Mouse (Mus musculus): ENCODE results near the gene Hao2. TPM values are rescaled to one million over a fixed set of nuclear protein-coding genes. Genes with fewer than 3 reads are reported as not detected.

The Hao2 gene
- polyA plus RNA-seq, 1 experiment from 2014 or later, result not detected

DNA sequence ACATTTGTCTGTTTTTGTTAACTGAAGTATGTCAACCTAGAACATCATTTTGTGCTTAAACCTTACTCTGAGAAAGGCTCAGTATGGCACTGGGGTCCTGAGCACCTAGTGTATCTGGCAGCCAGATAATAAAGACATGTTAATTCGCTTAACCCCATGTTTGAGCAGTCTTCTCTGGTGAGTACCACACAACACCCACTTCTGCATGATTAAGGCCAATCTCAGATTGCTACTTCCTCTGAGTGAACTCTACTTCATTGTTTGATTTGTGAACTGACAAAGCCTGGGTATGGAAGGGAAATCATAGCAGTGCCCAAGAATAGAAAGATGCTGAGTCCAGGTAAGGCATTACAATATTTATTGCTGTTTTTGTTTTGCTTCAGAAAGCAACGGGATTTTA is 41.2 kb downstream of the Hao2 start:
- Histone ChIP-seq H3K4me3 (replicated peaks; ENCODE audit: low read length) (no peak overlapping the region), H3K27me3 (ENCODE audit: control insufficient read depth, insufficient read depth, low read length) (no peaks in the 10 kb centered on the region), H3K36me3 (replicated peaks; ENCODE audit: control insufficient read depth, insufficient read depth) (no peaks in the 10 kb centered on the region), H3K27ac (no peak overlapping the region), H3K9me3 (ENCODE audit: control insufficient read depth, low read length) (no peaks in the 10 kb centered on the region), H3K4me1 (replicated peaks; ENCODE audit: control insufficient read depth, insufficient read depth, low read length) (no peaks in the 10 kb centered on the region), H3K9ac (no peak overlapping the region), H3K4me2 (replicated peaks) (no peak overlapping the region)
- DNase-seq (ENCODE audit: low spot score), result no peak
- 76% methylated on average over 2 of the region's 2 CpGs for WGBS
- ATAC-seq (ENCODE audit: low FRiP score), result no peak

GRCm38 (mm10) chr3:98850262-98850661 is 42.8 kb downstream of the Hao2 start:
- Histone ChIP-seq H3K4me3 (replicated peaks; ENCODE audit: low read length) (no peak overlapping the region), H3K9ac (no peak overlapping the region), H3K4me2 (replicated peaks) (no peak overlapping the region), H3K4me1 (replicated peaks; ENCODE audit: control insufficient read depth, insufficient read depth, low read length) (no peaks in the 10 kb centered on the region), H3K27ac (no peak overlapping the region), H3K9me3 (ENCODE audit: control insufficient read depth, low read length) (no peaks in the 10 kb centered on the region), H3K36me3 (replicated peaks; ENCODE audit: control insufficient read depth, insufficient read depth) (no peaks in the 10 kb centered on the region), H3K27me3 (ENCODE audit: control insufficient read depth, insufficient read depth, low read length) (no peaks in the 10 kb centered on the region)
- ATAC-seq (ENCODE audit: low FRiP score) (no peak), DNase-seq (ENCODE audit: low spot score) (no peak)
- WGBS, result 79% methylated on average over 5 of the region's 5 CpGs

- ATAC-seq (ENCODE audit: low FRiP score), result no peak
Observed at GRCm38 (mm10) chr3:98848898-98849297, 44.1 kb downstream of the Hao2 start.

More at GRCm38 (mm10) chr3:98848898-98849297, 44.1 kb downstream of the Hao2 start:
- H3K4me2 ChIP-seq (replicated peaks), result no peak overlapping the region
- no peak overlapping the region for H3K27ac ChIP-seq
- H3K4me1 ChIP-seq (replicated peaks; ENCODE audit: control insufficient read depth, insufficient read depth, low read length), result no peaks in the 10 kb centered on the region
- no peaks in the 10 kb centered on the region for H3K27me3 ChIP-seq (ENCODE audit: control insufficient read depth, insufficient read depth, low read length)
- WGBS, result 94% methylated on average over 1 of the region's 1 CpGs
- H3K9me3 ChIP-seq (ENCODE audit: control insufficient read depth, low read length), result no peaks in the 10 kb centered on the region
- H3K9ac ChIP-seq, result no peak overlapping the region
- no peaks in the 10 kb centered on the region for H3K36me3 ChIP-seq (replicated peaks; ENCODE audit: control insufficient read depth, insufficient read depth)
- H3K4me3 ChIP-seq (replicated peaks; ENCODE audit: low read length), result no peak overlapping the region
- DNase-seq (ENCODE audit: low spot score), result no peak

Other genes with a start within 250 kb of the Hao2 start
- 0.07 TPM in 1 of 2 replicates, not detected in the other for gene Hsd3b2, start 168.7 kb downstream of the Hao2 start, polyA plus RNA-seq (2014; fragmentation: Nextera tagmentation; extraction: Ambion mirVana)
- gene Hsd3b3, start 130.1 kb downstream of the Hao2 start, polyA plus RNA-seq (2014; fragmentation: Nextera tagmentation; extraction: Ambion mirVana), result 0.18 and 0.25 TPM in 2 replicates
- 0.48 and 1.2 TPM in 2 replicates for gene Hsd3b6, start 78.8 kb downstream of the Hao2 start, polyA plus RNA-seq (2014; fragmentation: Nextera tagmentation; extraction: Ambion mirVana)
- not detected in 2 replicates for gene Hsd3b1, start 33.4 kb downstream of the Hao2 start, polyA plus RNA-seq (2014; fragmentation: Nextera tagmentation; extraction: Ambion mirVana)
- 4.6 and 5.4 TPM in 2 replicates for gene Wars2, start 247.8 kb upstream of the Hao2 start, polyA plus RNA-seq (2014; fragmentation: Nextera tagmentation; extraction: Ambion mirVana)

Data from hindbrain, embryonic 14.5 days (tissue).